Mouse (Mus musculus) midbrain, postnatal 0 days (tissue): ENCODE measurements around the gene Calml4. TPM values are rescaled to one million over a fixed set of nuclear protein-coding genes. Genes with fewer than 3 reads are reported as not detected.
"Not testable (repeated sequence)": the region's sequence is repeated elsewhere in the genome, so short reads cannot be mapped to it uniquely, and the experiment has no call there.

Source experiments
- ATAC-seq: fragments of 200-750 bp; cut with Nextera tagmentation; 2 replicates; pipeline ENCODE4 v1.8.0; 2017; ENCODE audit warnings: moderate number of reproducible peaks, mild to moderate bottlenecking, moderate TSS enrichment, moderate library complexity; ENCODE audit not compliant: low FRiP score
- DNase-seq: peaks from one replicate; pipeline ENCODE4 v3.0.0-alpha.2; 2015; ENCODE audit warnings: low spot score
- H3K27ac ChIP-seq: fragments of 300-500 bp; sonication (generic); 2 replicates; pipeline ENCODE4 v1.5.1; 2014; ENCODE audit warnings: low read depth, mild to moderate bottlenecking, low read length, mixed read lengths
- H3K27me3 ChIP-seq: fragments of 300-500 bp; sonication (generic); 2 replicates; pipeline ENCODE4 v1.6.1; 2014; ENCODE audit warnings: low read length, control low read depth, mixed read lengths; ENCODE audit not compliant: insufficient read depth
- H3K36me3 ChIP-seq: fragments of 300-500 bp; sonication (generic); 2 replicates; pipeline ENCODE4 v1.6.1; 2014; ENCODE audit warnings: low read length, control low read depth, mixed read lengths; ENCODE audit not compliant: insufficient read depth
- H3K4me1 ChIP-seq: fragments of 300-500 bp; sonication (generic); 2 replicates; pipeline ENCODE4 v1.6.1; 2014; ENCODE audit warnings: mild to moderate bottlenecking, control low read depth, antibody characterized with exemption, low read length, mixed read lengths; ENCODE audit not compliant: insufficient read depth
- H3K4me2 ChIP-seq: fragments of 300-500 bp; sonication (generic); 2 replicates; pipeline ENCODE4 v1.6.1; 2014; ENCODE audit warnings: low read depth, mild to moderate bottlenecking, low read length, mixed read lengths; ENCODE audit not compliant: poor library complexity, severe bottlenecking
- H3K4me3 ChIP-seq: fragments of 300-500 bp; sonication (generic); 2 replicates; pipeline ENCODE4 v1.5.1; 2014; ENCODE audit warnings: low read depth, mild to moderate bottlenecking, low read length, moderate library complexity
- H3K9ac ChIP-seq: fragments of 300-500 bp; sonication (generic); replicated peaks from 2 replicates; pipeline ENCODE4 v1.6.1; 2014; ENCODE audit warnings: mild to moderate bottlenecking, low read length, moderate library complexity, mixed read lengths; ENCODE audit not compliant: poor library complexity, severe bottlenecking
- H3K9me3 ChIP-seq: fragments of 300-500 bp; sonication (generic); 2 replicates; pipeline ENCODE4 v1.6.1; 2016; ENCODE audit warnings: low read length, control low read depth
- CTCF ChIP-seq: IDR thresholded peaks from 2 replicates; pipeline ENCODE4 v1.5.1; 2016; ENCODE audit warnings: antibody characterized with exemption, mild to moderate bottlenecking
- WGBS: fragments of 180-500 bp; shearing (Covaris S2); extraction: QIAGEN DNeasy Blood & Tissue Kit; methylation state at CpG from one replicate; pipeline ENCODE4 v1.1.7; 2014; 5-methylcytosine and 5-hydroxymethylcytosine counted together
- polyA plus RNA-seq: library from polyadenylated mRNA; unstranded; fragments of >200 nt; fragmentation: Nextera tagmentation; extraction: Ambion mirVana; gene quantifications from 2 replicates; pipeline ENCODE4 v1.2.1, GENCODE M21; 2015
- total RNA-seq: library from RNA; depleted of rRNA; stranded (reverse); fragments of >200 nt; gene quantifications from 2 replicates; pipeline ENCODE4 v1.2.3, GENCODE M21; 2014

Calml4 gene
- total and polyA plus RNA-seq, 2 experiments from 2014 or later = 3.2 to 5.1 TPM

- Histone ChIP-seq H3K9ac (no peak overlapping the region), H3K4me2 (no peak overlapping the region), H3K4me3 (no peak overlapping the region), H3K9me3 (no peaks in the 10 kb centered on the region), H3K27ac (no peak overlapping the region), H3K27me3 (no peaks in the 10 kb centered on the region), H3K4me1 (peaks cover 4% of the 10 kb centered on the region; the same call in 1 of the 2 replicates), H3K36me3 (no peaks in the 10 kb centered on the region)
- no peak for TF ChIP-seq CTCF
- 88% methylated on average over 2 of the region's 2 CpGs for WGBS
- ATAC-seq (no peak), DNase-seq (no peak)
These were observed 43.1 kb upstream of the Calml4 start for GRCm38 (mm10) chr9:62814751-62815150.

GRCm38 (mm10) chr9:62816323-62817098 lies 41.4 kb upstream of the Calml4 start:
- WGBS = 78% methylated on average over 9 of the region's 9 CpGs
- H3K4me2 ChIP-seq = no peak overlapping the region
- no peak for DNase-seq

GRCm38 (mm10) chr9:62817099-62817571 lies 40.7 kb upstream of the Calml4 start:
- Histone ChIP-seq H3K27me3 (no peaks in the 10 kb centered on the region), H3K4me2 (no peak overlapping the region), H3K9ac (no peak overlapping the region), H3K4me1 (peaks cover 4% of the 10 kb centered on the region; the same call in 1 of the 2 replicates), H3K36me3 (no peaks in the 10 kb centered on the region), H3K27ac (no peak overlapping the region), H3K4me3 (no peak overlapping the region), H3K9me3 (no peaks in the 10 kb centered on the region)
- TF ChIP-seq CTCF = no peak
- DNase-seq = peak; percentile 53
- no peak for ATAC-seq
- 50% methylated on average over 12 of the region's 12 CpGs for WGBS

More at GRCm38 (mm10) chr9:62816323-62817098, 41.4 kb upstream of the Calml4 start:
- Histone ChIP-seq H3K36me3 (no peaks in the 10 kb centered on the region), H3K27me3 (no peaks in the 10 kb centered on the region), H3K4me3 (no peak overlapping the region), H3K9ac (no peak overlapping the region), H3K4me1 (peaks cover 4% of the 10 kb centered on the region; the same call in 1 of the 2 replicates), H3K27ac (no peak overlapping the region), H3K9me3 (no peaks in the 10 kb centered on the region)
- TF ChIP-seq CTCF = no peak
- no peak for ATAC-seq

- no peak for DNase-seq
- no peaks in the 10 kb centered on the region for H3K36me3 ChIP-seq
- no peak overlapping the region for H3K27ac ChIP-seq
- H3K4me3 ChIP-seq = no peak overlapping the region
- H3K27me3 ChIP-seq = no peaks in the 10 kb centered on the region
- no peak overlapping the region for H3K4me2 ChIP-seq
- 67% methylated on average over 4 of the region's 4 CpGs for WGBS
- no peak for ATAC-seq
- H3K4me1 ChIP-seq = no peaks in the 10 kb centered on the region
- no peak overlapping the region for H3K9ac ChIP-seq
- TF ChIP-seq CTCF = no peak
- no peaks in the 10 kb centered on the region for H3K9me3 ChIP-seq
These were observed 39.9 kb upstream of the Calml4 start for GRCm38 (mm10) chr9:62817828-62818614.

GRCm38 (mm10) chr9:62819494-62819893 lies 38.4 kb upstream of the Calml4 start:
- Histone ChIP-seq H3K4me1 (no peaks in the 10 kb centered on the region), H3K27ac (no peak overlapping the region), H3K4me2 (no peak overlapping the region), H3K27me3 (no peaks in the 10 kb centered on the region), H3K36me3 (no peaks in the 10 kb centered on the region), H3K9ac (no peak overlapping the region), H3K9me3 (no peaks in the 10 kb centered on the region), H3K4me3 (no peak overlapping the region)
- 81% methylated on average over 3 of the region's 3 CpGs for WGBS
- no peak for ATAC-seq
- no peak for TF ChIP-seq CTCF
- DNase-seq = no peak

- H3K36me3 ChIP-seq, H3K4me2 ChIP-seq, H3K4me1 ChIP-seq, DNase-seq, H3K27me3 ChIP-seq, ATAC-seq, H3K4me3 ChIP-seq, H3K9me3 ChIP-seq, H3K9ac ChIP-seq, H3K27ac ChIP-seq: not testable (repeated sequence)
- WGBS = 77% methylated on average over 6 of the region's 6 CpGs
These were observed 38.0 kb upstream of the Calml4 start for GRCm38 (mm10) chr9:62819910-62820309.
